Mouse (Mus musculus): ENCODE measurements around the gene Prps2. TPM values are rescaled to one million over a fixed set of nuclear protein-coding genes. Genes with fewer than 3 reads are reported as not detected.

The Prps2 gene
- polyA plus RNA-seq, 1 experiment from 2014 or later = 11.8 TPM

DNA sequence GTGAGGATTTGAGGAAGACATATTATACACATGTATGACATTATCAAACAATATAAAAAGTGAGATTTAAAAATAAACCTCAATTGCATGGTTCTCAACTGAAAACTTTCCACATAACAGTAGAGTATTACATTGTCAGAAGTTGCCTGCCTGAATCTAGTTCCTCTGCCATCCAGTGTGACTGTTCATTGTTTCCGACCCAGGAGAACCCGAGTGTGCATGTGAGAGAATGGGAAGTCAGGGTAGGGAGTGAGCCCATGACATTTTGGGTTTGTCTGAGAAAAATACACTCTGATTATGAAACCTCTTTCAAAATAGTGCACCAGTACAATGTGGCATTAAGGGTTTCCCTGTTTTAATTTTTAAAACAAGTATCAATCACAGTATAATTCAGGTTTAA lies 28.9 kb downstream of the Prps2 start:
- H3K27ac ChIP-seq = no peak overlapping the region
- DNase-seq = no peak
- H3K27me3 ChIP-seq = no peaks in the 10 kb centered on the region; the same call in 1 of the 2 replicates
- H3K4me2 ChIP-seq = no peak overlapping the region
- H3K36me3 ChIP-seq = no peaks in the 10 kb centered on the region
- H3K9ac ChIP-seq = no peak overlapping the region
- WGBS (ENCODE audit: insufficient replicate concordance) = 77% methylated on average over 2 of the region's 2 CpGs
- H3K4me3 ChIP-seq (replicated peaks) = no peak overlapping the region
- ATAC-seq (ENCODE audit: low read depth) = no peak
- no peaks in the 10 kb centered on the region for H3K4me1 ChIP-seq (replicated peaks)
- no peaks in the 10 kb centered on the region for H3K9me3 ChIP-seq (replicated peaks)

DNA sequence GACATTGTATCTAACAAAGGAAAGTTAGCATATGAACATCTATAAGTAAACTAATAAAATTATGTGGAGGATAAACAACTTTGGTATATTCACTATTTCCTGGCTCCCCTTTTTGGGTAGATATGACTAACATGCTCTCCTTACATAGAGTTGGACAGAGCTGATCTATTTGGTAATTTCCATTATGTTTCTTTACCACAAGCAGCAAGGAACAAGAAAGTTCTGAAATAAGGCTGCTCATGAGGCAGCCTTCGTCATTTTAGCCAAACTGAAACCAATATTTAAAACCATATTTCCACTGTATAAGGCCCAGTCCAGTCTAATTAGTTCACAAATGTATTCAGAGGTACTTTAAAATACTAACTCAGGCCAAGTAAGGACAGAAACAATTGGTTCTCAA lies 36.1 kb downstream of the Prps2 start:
- ATAC-seq (ENCODE audit: low read depth) = no peak
- no peaks in the 10 kb centered on the region for H3K4me1 ChIP-seq (replicated peaks)
- DNase-seq = no peak
- WGBS (ENCODE audit: insufficient replicate concordance) = 43% methylated on average over 1 of the region's 1 CpGs
- H3K4me2 ChIP-seq = no peak overlapping the region
- no peak overlapping the region for H3K27ac ChIP-seq
- no peak overlapping the region for H3K9ac ChIP-seq
- no peak overlapping the region for H3K4me3 ChIP-seq (replicated peaks)
- no peaks in the 10 kb centered on the region for H3K27me3 ChIP-seq
- H3K9me3 ChIP-seq (replicated peaks) = no peaks in the 10 kb centered on the region
- no peaks in the 10 kb centered on the region for H3K36me3 ChIP-seq

DNA sequence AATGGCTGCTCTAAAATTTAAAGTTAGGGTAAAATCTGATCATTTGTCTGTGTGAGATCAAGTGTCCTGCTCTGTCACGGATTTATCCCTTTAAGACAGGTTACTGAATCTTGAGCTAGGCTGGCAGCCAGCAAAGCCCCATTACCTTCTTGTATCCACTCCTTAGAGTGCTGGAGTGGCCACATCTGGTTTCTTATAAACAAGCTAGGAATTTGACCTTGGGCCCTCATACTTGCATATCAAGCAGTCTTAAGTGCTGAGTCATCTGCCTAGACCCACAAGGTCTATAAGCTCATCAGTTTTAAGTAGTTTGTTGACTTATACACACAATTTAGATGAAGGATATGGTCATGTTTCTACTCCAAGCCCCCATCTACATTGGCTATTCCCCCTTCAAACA lies 38.2 kb downstream of the Prps2 start:
- Histone ChIP-seq H3K36me3 (no peaks in the 10 kb centered on the region), H3K9me3 (replicated peaks) (no peaks in the 10 kb centered on the region), H3K9ac (no peak overlapping the region), H3K27ac (no peak overlapping the region), H3K4me1 (replicated peaks) (no peaks in the 10 kb centered on the region), H3K4me2 (no peak overlapping the region), H3K27me3 (no peaks in the 10 kb centered on the region), H3K4me3 (replicated peaks) (no peak overlapping the region)
- DNase-seq (no peak), ATAC-seq (ENCODE audit: low read depth) (no peak)
- 59% methylated on average over 1 of the region's 1 CpGs for WGBS (ENCODE audit: insufficient replicate concordance)

DNA sequence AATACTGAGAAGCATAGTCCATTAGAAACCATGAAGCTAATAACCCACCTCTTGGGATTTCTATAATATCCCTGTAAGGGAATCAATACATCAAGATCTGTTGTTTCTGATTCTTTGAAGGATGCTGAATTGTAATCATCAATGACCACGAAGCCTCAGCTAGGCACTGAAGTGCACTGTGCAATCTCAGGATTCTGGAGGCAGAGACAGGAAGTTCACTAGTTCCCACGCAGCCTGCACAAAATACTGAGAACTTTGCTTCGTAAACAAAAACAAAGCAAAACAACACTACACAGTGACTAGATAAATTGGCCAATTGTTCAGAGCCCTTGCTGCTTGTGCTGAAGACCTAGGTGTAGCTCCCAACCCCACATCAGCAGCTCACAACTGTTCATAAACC lies 40.7 kb downstream of the Prps2 start:
- H3K4me3 ChIP-seq (replicated peaks) = no peak overlapping the region
- H3K36me3 ChIP-seq = no peaks in the 10 kb centered on the region
- WGBS (ENCODE audit: insufficient replicate concordance) = 57% methylated on average over 3 of the region's 3 CpGs
- no peak for ATAC-seq (ENCODE audit: low read depth)
- H3K9me3 ChIP-seq (replicated peaks) = no peaks in the 10 kb centered on the region
- H3K9ac ChIP-seq = no peak overlapping the region
- H3K27ac ChIP-seq = no peak overlapping the region
- no peaks in the 10 kb centered on the region for H3K27me3 ChIP-seq
- H3K4me1 ChIP-seq (replicated peaks) = no peaks in the 10 kb centered on the region
- no peak for DNase-seq
- no peak overlapping the region for H3K4me2 ChIP-seq

DNA sequence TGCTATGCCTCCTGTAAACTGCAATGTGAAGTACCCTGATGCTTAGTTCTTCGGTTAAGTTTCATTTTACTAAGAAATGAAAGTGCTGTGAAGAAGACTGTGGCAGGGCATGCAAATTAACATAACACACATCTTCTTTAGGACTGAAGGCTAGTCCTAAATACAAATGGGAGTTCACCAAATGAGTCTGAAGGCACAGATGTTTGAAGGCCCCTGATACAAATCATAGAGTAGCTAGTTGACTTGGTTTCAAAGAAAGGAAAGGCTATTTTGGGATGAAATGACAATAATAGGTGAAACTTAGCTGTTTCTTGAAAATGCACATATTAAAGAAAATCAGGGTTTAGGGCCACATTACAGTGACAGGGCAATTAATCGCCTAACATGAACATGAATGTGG lies 42.4 kb downstream of the Prps2 start:
- Histone ChIP-seq H3K4me3 (replicated peaks) (no peak overlapping the region), H3K27ac (no peak overlapping the region), H3K27me3 (no peaks in the 10 kb centered on the region), H3K9ac (no peak overlapping the region), H3K9me3 (replicated peaks) (no peaks in the 10 kb centered on the region), H3K4me2 (no peak overlapping the region), H3K4me1 (replicated peaks) (no peaks in the 10 kb centered on the region), H3K36me3 (no peaks in the 10 kb centered on the region)
- no peak for DNase-seq
- 67% methylated on average over 2 of the region's 2 CpGs for WGBS (ENCODE audit: insufficient replicate concordance)
- ATAC-seq (ENCODE audit: low read depth) = no peak

DNA sequence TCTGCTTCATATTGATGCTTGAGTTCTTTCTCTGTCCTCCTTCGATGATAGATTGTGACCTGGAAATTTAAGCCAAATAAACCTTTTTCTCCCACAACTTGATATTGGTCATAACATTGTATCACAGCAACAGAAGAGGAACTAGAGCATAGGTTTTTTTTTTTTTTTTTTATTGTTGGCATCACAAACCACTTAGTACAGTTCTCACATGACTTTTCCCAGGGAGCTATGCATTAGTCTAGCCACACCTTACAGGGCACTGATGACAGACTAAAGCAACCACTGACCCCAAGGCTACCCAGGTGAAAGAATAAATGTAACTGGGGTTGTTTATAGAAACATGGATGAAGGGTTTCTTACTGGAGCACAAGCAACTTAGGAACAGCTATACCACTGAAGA lies 44.6 kb downstream of the Prps2 start:
- WGBS (ENCODE audit: insufficient replicate concordance) = 84% methylated on average over 1 of the region's 1 CpGs

GRCm38 (mm10) chrX:167334571-167334970 lies 48.0 kb downstream of the Prps2 start:
- ATAC-seq (ENCODE audit: low read depth) = no peak
- no peaks in the 10 kb centered on the region for H3K27me3 ChIP-seq
- no peak overlapping the region for H3K27ac ChIP-seq
- no peak overlapping the region for H3K4me2 ChIP-seq
- H3K36me3 ChIP-seq = no peaks in the 10 kb centered on the region
- H3K4me3 ChIP-seq (replicated peaks) = no peak overlapping the region
- H3K4me1 ChIP-seq (replicated peaks) = 0 out of 2 replicates have a peak, but pooled peaks cover 4% of the 10 kb centered on the region
- no peak overlapping the region for H3K9ac ChIP-seq
- 67% methylated on average over 1 of the region's 1 CpGs for WGBS (ENCODE audit: insufficient replicate concordance)
- H3K9me3 ChIP-seq (replicated peaks) = no peaks in the 10 kb centered on the region
- no peak for DNase-seq

More for the DNA sequence above, 44.6 kb downstream of the Prps2 start:
- Histone ChIP-seq H3K27ac (no peak overlapping the region), H3K27me3 (no peaks in the 10 kb centered on the region), H3K4me3 (replicated peaks) (no peak overlapping the region), H3K36me3 (no peaks in the 10 kb centered on the region), H3K4me2 (no peak overlapping the region), H3K9ac (no peak overlapping the region), H3K4me1 (replicated peaks) (no peaks in the 10 kb centered on the region), H3K9me3 (replicated peaks) (no peaks in the 10 kb centered on the region)
- no peak for DNase-seq
- no peak for ATAC-seq (ENCODE audit: low read depth)

DNA sequence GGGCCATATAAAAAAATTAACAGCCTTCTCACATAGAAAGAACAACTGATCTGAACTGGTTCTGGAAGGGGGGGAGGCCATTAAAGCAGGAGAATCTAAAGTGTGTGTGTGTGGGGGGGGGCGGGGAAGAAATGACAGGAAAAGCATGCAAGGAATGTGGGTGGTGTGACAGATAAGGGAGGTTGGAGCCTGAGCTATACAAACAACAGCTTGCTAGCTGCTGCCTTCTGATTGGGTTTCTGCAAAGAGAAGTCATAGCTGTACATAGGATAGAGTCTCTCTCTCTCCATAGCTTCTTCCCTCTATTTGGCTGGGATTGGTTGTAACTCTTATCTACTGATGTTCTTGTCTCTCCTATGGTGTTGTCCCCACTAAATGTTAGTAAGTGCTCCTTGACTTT lies 49.9 kb downstream of the Prps2 start:
- DNase-seq = no peak
- no peak overlapping the region for H3K4me2 ChIP-seq
- no peaks in the 10 kb centered on the region for H3K27me3 ChIP-seq
- ATAC-seq (ENCODE audit: low read depth) = peak; percentile 51; the same call in 1 of the 2 replicates
- WGBS (ENCODE audit: insufficient replicate concordance) = 38% methylated on average over 1 of the region's 1 CpGs
- no peak overlapping the region for H3K9ac ChIP-seq
- H3K4me3 ChIP-seq (replicated peaks) = no peak overlapping the region
- H3K27ac ChIP-seq = no peak overlapping the region
- H3K9me3 ChIP-seq (replicated peaks) = no peaks in the 10 kb centered on the region
- 0 out of 2 replicates have a peak, but pooled peaks cover 4% of the 10 kb centered on the region for H3K4me1 ChIP-seq (replicated peaks)
- no peaks in the 10 kb centered on the region for H3K36me3 ChIP-seq

GRCm38 (mm10) chrX:167330993-167331392 lies 51.6 kb downstream of the Prps2 start:
- no peak overlapping the region for H3K27ac ChIP-seq
- no peak overlapping the region for H3K4me2 ChIP-seq
- H3K36me3 ChIP-seq = no peaks in the 10 kb centered on the region
- ATAC-seq (ENCODE audit: low read depth) (no peak), DNase-seq (no peak)
- no peak overlapping the region for H3K4me3 ChIP-seq (replicated peaks)
- H3K9ac ChIP-seq = no peak overlapping the region
- 0 out of 2 replicates have a peak, but pooled peaks cover 4% of the 10 kb centered on the region for H3K4me1 ChIP-seq (replicated peaks)
- H3K27me3 ChIP-seq = no peaks in the 10 kb centered on the region
- H3K9me3 ChIP-seq (replicated peaks) = no peaks in the 10 kb centered on the region
- WGBS (ENCODE audit: insufficient replicate concordance) = 39% methylated on average over 4 of the region's 4 CpGs

GRCm38 (mm10) chrX:167330399-167330798 lies 52.1 kb downstream of the Prps2 start, which contains the start of gene Tlr7:
Gene Tlr7, minus strand, starts transcription at chrX:167330558.
- H3K9me3 ChIP-seq (replicated peaks) = no peaks in the 10 kb centered on the region
- no peak for DNase-seq
- WGBS (ENCODE audit: insufficient replicate concordance) = 48% methylated on average over 6 of the region's 6 CpGs
- 0 out of 2 replicates have a peak, but pooled peaks cover 4% of the 10 kb centered on the region for H3K4me1 ChIP-seq (replicated peaks)
- no peaks in the 10 kb centered on the region for H3K27me3 ChIP-seq
- no peaks in the 10 kb centered on the region for H3K36me3 ChIP-seq
- H3K4me3 ChIP-seq (replicated peaks) = no peak within 1 kb of the TSS
- no peak within 1 kb of the TSS for H3K9ac ChIP-seq
- no peak within 1 kb of the TSS for H3K4me2 ChIP-seq
- no peak within 1 kb of the TSS for H3K27ac ChIP-seq
- ATAC-seq (ENCODE audit: low read depth) = no peak

- Histone ChIP-seq H3K27ac (no peak overlapping the region), H3K4me3 (replicated peaks) (no peak overlapping the region), H3K9ac (no peak overlapping the region), H3K4me1 (replicated peaks) (0 out of 2 replicates have a peak, but pooled peaks cover 4% of the 10 kb centered on the region), H3K4me2 (no peak overlapping the region), H3K27me3 (no peaks in the 10 kb centered on the region), H3K9me3 (replicated peaks) (no peaks in the 10 kb centered on the region), H3K36me3 (no peaks in the 10 kb centered on the region)
- DNase-seq (no peak), ATAC-seq (ENCODE audit: low read depth) (no peak)
- 55% methylated on average over 1 of the region's 1 CpGs for WGBS (ENCODE audit: insufficient replicate concordance)
Measured at GRCm38 (mm10) chrX:167329620-167330019, 52.9 kb downstream of the Prps2 start.

- ATAC-seq (ENCODE audit: low read depth) (no peak), DNase-seq (no peak)
- Histone ChIP-seq H3K27ac (no peak overlapping the region), H3K36me3 (no peaks in the 10 kb centered on the region), H3K9ac (no peak overlapping the region), H3K27me3 (no peaks in the 10 kb centered on the region), H3K4me3 (replicated peaks) (no peak overlapping the region), H3K9me3 (replicated peaks) (no peaks in the 10 kb centered on the region), H3K4me1 (replicated peaks) (0 out of 2 replicates have a peak, but pooled peaks cover 4% of the 10 kb centered on the region), H3K4me2 (no peak overlapping the region)
- WGBS (ENCODE audit: insufficient replicate concordance) = 59% methylated on average over 1 of the region's 1 CpGs
Measured at GRCm38 (mm10) chrX:167329098-167329497, 53.5 kb downstream of the Prps2 start.
